Mouse (Mus musculus): ENCODE measurements around the gene Rara. TPM values are rescaled to one million over a fixed set of nuclear protein-coding genes. Genes with fewer than 3 reads are reported as not detected.

Rara gene
- total RNA-seq, 2 experiments from 2014 or later, result 38.8 to 125 TPM

- no peak for ATAC-seq (ENCODE audit: poor library complexity, severe bottlenecking)
These were observed 37.9 kb downstream of the Rara start for GRCm38 (mm10) chr11:98965416-98966077.

GRCm38 (mm10) chr11:98966499-98967141, 39.0 kb downstream of the Rara start:
- no peak for ATAC-seq (ENCODE audit: poor library complexity, severe bottlenecking)

- ATAC-seq (ENCODE audit: poor library complexity, severe bottlenecking), result no peak
These were observed 40.5 kb downstream of the Rara start for GRCm38 (mm10) chr11:98968079-98968478.

- 0 out of 2 replicates have a peak, but pooled peaks have one; percentile 31 for ATAC-seq (ENCODE audit: poor library complexity, severe bottlenecking)
These were observed 41.3 kb downstream of the Rara start for GRCm38 (mm10) chr11:98968716-98969495.

- ATAC-seq (ENCODE audit: poor library complexity, severe bottlenecking), result no peak
These were observed 41.9 kb downstream of the Rara start for GRCm38 (mm10) chr11:98969496-98969927.

- no peak for ATAC-seq (ENCODE audit: poor library complexity, severe bottlenecking)
These were observed 42.7 kb downstream of the Rara start for GRCm38 (mm10) chr11:98970191-98970925.

- ATAC-seq (ENCODE audit: poor library complexity, severe bottlenecking), result no peak
These were observed 43.9 kb downstream of the Rara start for GRCm38 (mm10) chr11:98971316-98972031.

GRCm38 (mm10) chr11:98972215-98972614, 44.6 kb downstream of the Rara start:
- ATAC-seq (ENCODE audit: poor library complexity, severe bottlenecking), result peak; percentile 78

GRCm38 (mm10) chr11:98972801-98973360, 45.3 kb downstream of the Rara start:
- no peak for ATAC-seq (ENCODE audit: poor library complexity, severe bottlenecking)

- ATAC-seq (ENCODE audit: poor library complexity, severe bottlenecking), result no peak
These were observed 46.0 kb downstream of the Rara start for GRCm38 (mm10) chr11:98973584-98973983.

- ATAC-seq (ENCODE audit: poor library complexity, severe bottlenecking), result no peak
These were observed 46.6 kb downstream of the Rara start for GRCm38 (mm10) chr11:98974213-98974612.

GRCm38 (mm10) chr11:98974871-98975719, 47.5 kb downstream of the Rara start:
- ATAC-seq (ENCODE audit: poor library complexity, severe bottlenecking), result peak; percentile 74

- no peak for ATAC-seq (ENCODE audit: poor library complexity, severe bottlenecking)
These were observed 51.0 kb downstream of the Rara start for GRCm38 (mm10) chr11:98978526-98979148.

- ATAC-seq (ENCODE audit: poor library complexity, severe bottlenecking), result no peak
These were observed 51.7 kb downstream of the Rara start for GRCm38 (mm10) chr11:98979356-98979755.

- ATAC-seq (ENCODE audit: poor library complexity, severe bottlenecking), result no peak
These were observed 53.8 kb downstream of the Rara start for GRCm38 (mm10) chr11:98981289-98981996.

GRCm38 (mm10) chr11:98981997-98982772, 54.6 kb downstream of the Rara start:
- peak; percentile 73 for ATAC-seq (ENCODE audit: poor library complexity, severe bottlenecking)

GRCm38 (mm10) chr11:98982773-98983133, 55.1 kb downstream of the Rara start, which contains the start of gene Gjd3:
TSS of gene Gjd3 (minus strand) at chr11:98983016.
- no peak for ATAC-seq (ENCODE audit: poor library complexity, severe bottlenecking)
